Mouse (Mus musculus) limb, embryonic 10.5 days (tissue): ENCODE measurements around the gene Corin. TPM values are rescaled to one million over a fixed set of nuclear protein-coding genes. Genes with fewer than 3 reads are reported as not detected.

Experiments used
- DNase-seq: peaks from one replicate; pipeline ENCODE4 v3.0.0-alpha.2; 2017; ENCODE audit warnings: low spot score
- H3K27ac ChIP-seq: fragments of 300-500 bp; sonication (generic); 2 replicates; pipeline ENCODE4 v1.5.1; 2016; ENCODE audit warnings: mild to moderate bottlenecking
- H3K27me3 ChIP-seq: fragments of 300-500 bp; sonication (generic); 2 replicates; pipeline ENCODE4 v1.6.1; 2016; ENCODE audit warnings: low read depth, mild to moderate bottlenecking; ENCODE audit not compliant: poor library complexity, severe bottlenecking
- H3K36me3 ChIP-seq: fragments of 300-500 bp; sonication (generic); 2 replicates; pipeline ENCODE4 v1.6.1; 2016; ENCODE audit warnings: mild to moderate bottlenecking, moderate library complexity
- H3K4me1 ChIP-seq: fragments of 300-500 bp; sonication (generic); 2 replicates; pipeline ENCODE4 v1.6.1; 2016
- H3K4me3 ChIP-seq: fragments of 300-500 bp; sonication (generic); 2 replicates; pipeline ENCODE4 v1.5.1; 2016; ENCODE audit warnings: mild to moderate bottlenecking, moderate library complexity
- H3K9me3 ChIP-seq: fragments of 300-500 bp; sonication (generic); replicated peaks from 2 replicates; pipeline ENCODE4 v1.6.1; 2016; ENCODE audit warnings: mild to moderate bottlenecking
- WGBS: fragments of 180-500 bp; shearing (Covaris S2); methylation state at CpG from one replicate; pipeline ENCODE4 v1.1.7; 2016; 5-methylcytosine and 5-hydroxymethylcytosine counted together
- polyA plus RNA-seq: library from polyadenylated mRNA; unstranded; fragments of >200 nt; fragmentation: Nextera tagmentation; extraction: Ambion mirVana; gene quantifications from 2 replicates; pipeline ENCODE4 v1.2.1, GENCODE M21; 2016

The Corin gene
- polyA plus RNA-seq, 1 experiment from 2014 or later, result 0.48 TPM

DNA sequence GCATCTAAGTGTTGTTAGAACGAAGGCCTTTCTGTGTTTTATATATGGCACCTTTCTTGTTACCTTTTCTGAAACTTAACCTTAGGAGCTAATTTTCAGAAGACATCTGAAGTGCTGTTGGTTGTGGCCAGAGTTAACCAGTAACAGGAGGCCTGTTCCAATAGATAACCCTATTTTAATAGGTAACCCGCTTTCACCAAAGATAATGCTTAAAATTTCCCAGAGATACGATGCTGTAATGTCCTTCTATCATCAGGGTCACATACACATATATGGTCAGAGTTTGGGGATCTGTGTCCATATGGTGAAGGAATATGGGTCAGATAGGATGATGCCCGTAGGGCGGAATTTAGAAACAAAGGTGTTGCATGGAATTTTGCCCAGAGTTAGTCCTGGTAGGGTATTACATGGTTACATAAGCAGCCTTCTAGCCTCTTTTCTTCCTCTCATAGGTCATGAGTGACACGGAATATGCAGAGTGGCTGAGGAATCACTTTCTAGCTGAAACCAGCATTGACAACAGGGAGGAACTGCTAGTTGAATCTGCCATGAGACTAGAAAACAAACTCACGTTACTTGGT is 237.2 kb downstream of the Corin start:
- Histone ChIP-seq H3K4me1 (no peaks in the 10 kb centered on the region), H3K9me3 (no peaks in the 10 kb centered on the region), H3K36me3 (peaks cover 13% of the 10 kb centered on the region), H3K27ac (no peak overlapping the region), H3K4me3 (no peak overlapping the region), H3K27me3 (no peaks in the 10 kb centered on the region)
- WGBS, result 94% methylated on average over 7 of the region's 7 CpGs
- DNase-seq, result no peak

DNA sequence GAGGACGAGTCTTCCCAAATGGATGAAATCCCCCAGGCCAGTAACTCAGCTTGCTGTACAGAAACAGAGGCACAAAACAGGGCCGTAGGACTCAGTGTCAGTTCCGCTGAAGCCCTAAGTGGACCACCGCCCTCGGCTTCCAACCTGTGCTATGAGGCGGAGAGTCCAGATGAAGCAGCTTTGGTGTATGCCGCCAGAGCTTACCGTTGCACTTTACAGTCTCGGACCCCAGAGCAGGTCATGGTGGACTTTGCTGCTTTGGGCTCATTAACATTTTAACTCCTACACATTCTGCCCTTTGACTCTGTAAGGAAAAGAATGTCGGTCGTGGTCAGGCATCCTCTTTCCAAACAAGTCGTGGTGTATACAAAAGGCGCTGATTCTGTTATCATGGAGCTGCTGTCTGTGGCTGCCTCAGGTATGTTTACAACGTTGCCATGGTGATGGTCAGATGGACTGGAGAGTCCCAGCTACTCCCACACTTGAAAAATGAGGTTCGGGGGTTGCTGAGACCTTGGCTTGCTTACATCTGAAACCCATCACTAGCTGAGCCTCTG is 240.0 kb downstream of the Corin start:
- 82% methylated on average over 15 of the region's 15 CpGs for WGBS
- Histone ChIP-seq H3K4me1 (no peaks in the 10 kb centered on the region), H3K27ac (no peak overlapping the region), H3K4me3 (no peak overlapping the region), H3K27me3 (no peaks in the 10 kb centered on the region), H3K36me3 (peaks cover 15% of the 10 kb centered on the region), H3K9me3 (no peaks in the 10 kb centered on the region)
- DNase-seq, result no peak

DNA sequence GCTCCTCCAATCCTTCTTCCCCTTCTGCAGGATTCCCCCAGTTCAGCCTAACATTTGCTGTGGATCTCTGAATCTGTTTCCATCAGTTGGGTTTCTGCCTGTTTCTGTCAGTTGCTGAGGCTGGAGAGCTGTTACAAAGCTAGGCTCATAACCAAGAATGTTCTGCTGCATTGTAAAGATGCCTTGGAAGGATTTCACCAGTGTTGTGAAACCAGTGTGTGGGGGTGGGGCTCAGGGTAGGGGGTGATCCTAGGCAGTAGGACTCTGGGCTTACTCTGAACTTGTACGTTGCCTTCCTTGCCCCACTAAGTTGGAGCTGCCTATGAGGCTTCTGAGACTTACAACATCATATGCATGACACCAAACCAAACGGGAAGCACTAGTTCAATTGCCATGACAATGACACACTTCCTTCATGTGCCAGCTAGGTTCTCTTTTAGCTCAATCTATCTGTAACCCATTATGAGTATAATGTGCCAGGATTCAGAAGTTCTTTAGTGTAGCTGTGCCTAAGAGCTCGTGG is 242.4 kb downstream of the Corin start:
- Histone ChIP-seq H3K9me3 (no peaks in the 10 kb centered on the region), H3K27ac (no peak overlapping the region), H3K4me1 (no peaks in the 10 kb centered on the region), H3K27me3 (no peaks in the 10 kb centered on the region), H3K4me3 (no peak overlapping the region), H3K36me3 (peaks cover 10% of the 10 kb centered on the region)
- 94% methylated on average over 3 of the region's 3 CpGs for WGBS
- DNase-seq, result no peak

DNA sequence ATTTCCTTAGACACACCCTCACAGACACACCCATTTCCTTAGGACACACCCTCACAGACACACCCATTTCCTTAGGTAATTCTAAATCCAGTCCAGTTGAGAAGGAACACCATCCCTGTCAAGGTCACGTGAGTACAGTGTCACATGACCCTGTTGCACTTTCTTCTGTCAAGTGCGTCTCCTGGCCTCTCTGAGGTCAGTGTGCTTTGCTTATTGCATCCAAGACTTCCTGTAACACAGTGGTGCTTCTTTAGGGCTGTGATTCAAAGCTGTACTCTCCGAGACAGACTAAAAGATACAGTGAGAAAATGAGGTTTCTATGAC is 245.0 kb downstream of the Corin start:
- Histone ChIP-seq H3K27me3 (no peaks in the 10 kb centered on the region), H3K27ac (no peak overlapping the region), H3K9me3 (no peaks in the 10 kb centered on the region), H3K4me1 (no peaks in the 10 kb centered on the region), H3K36me3 (peaks cover 11% of the 10 kb centered on the region), H3K4me3 (no peak overlapping the region)
- 82% methylated on average over 3 of the region's 3 CpGs for WGBS
- no peak for DNase-seq

DNA sequence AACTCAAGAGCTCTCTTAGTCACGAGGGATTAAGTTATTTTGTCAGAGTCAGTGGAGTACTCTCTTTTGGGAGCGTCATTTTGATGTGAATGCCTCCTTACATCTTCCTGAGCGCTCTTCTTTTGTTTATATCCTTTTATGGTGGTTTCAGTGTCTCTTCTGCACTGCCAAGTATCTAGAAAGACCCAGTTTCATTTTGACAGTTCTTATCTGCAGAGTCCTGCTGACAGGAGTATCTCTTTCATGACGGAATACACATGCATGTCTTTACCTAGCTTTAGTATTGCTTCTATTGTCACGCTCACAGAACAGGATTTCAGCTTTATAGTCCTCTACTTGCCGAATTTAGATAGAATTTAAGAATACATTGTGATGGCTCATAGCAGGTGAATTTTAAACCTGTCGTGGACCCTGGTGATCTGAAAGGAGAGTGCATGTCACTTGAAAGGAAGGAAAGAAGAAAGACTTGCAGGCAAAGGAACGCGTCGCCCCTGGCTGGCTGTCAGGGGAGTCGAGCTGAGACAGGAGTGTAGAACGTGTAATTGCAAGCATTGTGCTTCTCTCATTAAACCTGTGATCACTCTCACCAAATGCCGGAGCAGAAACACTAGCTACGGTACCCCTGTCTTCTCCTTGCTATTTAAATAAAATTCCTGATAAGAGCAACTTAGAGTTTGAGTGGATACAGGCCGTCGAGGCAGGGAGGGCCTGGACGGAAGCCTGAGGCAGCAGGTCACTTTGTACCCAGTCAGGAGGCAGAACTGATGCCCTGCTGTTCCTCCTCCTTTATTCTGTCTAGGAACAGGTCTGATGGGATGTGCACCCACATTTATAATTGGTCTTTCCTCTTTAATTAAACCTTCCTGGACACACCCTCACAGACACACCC is 245.6 kb downstream of the Corin start:
- Histone ChIP-seq H3K27me3 (no peaks in the 10 kb centered on the region), H3K27ac (no peak overlapping the region), H3K36me3 (0 out of 2 replicates have a peak, but pooled peaks cover 7% of the 10 kb centered on the region), H3K4me1 (no peaks in the 10 kb centered on the region), H3K9me3 (no peaks in the 10 kb centered on the region), H3K4me3 (no peak overlapping the region)
- WGBS, result 89% methylated on average over 17 of the region's 17 CpGs
- DNase-seq, result no peak

DNA sequence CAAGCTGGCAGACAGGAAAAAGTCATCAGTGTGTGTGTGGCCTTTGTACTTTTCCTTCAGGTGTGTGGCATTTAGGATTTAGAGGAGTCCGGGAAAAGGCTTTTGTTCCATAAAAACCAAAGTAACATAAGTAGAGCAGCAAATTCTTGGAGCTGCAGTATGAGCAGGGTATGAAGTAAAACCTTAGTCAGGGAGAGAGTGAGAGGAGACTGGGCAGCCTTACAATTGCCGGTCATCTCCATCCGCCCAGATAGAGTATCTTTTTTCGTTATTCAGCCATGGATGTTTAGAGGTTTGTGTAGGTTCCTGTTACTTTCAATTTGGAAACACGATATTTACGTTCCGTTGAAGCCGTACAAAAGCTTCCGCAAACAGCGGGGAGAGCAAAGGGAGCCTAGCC is 247.2 kb downstream of the Corin start:
- peaks cover 13% of the 10 kb centered on the region; the same call in 1 of the 2 replicates for H3K36me3 ChIP-seq
- H3K27ac ChIP-seq, result no peak overlapping the region
- no peak for DNase-seq
- no peaks in the 10 kb centered on the region for H3K9me3 ChIP-seq
- no peaks in the 10 kb centered on the region for H3K4me1 ChIP-seq
- no peaks in the 10 kb centered on the region for H3K27me3 ChIP-seq
- 93% methylated on average over 10 of the region's 10 CpGs for WGBS
- no peak overlapping the region for H3K4me3 ChIP-seq

DNA sequence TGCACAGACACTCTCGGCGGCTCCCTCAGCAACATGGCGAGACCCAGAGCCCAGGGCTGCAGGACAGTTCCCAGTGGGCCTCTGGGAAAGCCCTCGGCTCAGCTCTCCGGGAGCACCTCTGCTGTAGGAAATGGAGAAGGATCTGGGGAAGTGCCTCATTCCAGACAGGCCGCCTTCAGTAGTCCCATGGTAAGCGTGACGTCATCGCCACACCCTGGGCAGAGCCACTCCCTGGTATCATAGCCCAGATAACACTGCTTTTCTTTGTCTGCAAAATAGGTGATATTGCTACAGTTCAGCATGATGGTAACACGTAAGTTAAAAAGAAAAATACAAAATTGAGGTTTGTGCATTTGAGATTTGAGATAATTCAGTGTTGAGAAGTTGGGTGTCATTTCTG is 249.3 kb downstream of the Corin start:
- no peaks in the 10 kb centered on the region for H3K4me1 ChIP-seq
- no peaks in the 10 kb centered on the region for H3K27me3 ChIP-seq
- WGBS, result 93% methylated on average over 10 of the region's 10 CpGs

DNA sequence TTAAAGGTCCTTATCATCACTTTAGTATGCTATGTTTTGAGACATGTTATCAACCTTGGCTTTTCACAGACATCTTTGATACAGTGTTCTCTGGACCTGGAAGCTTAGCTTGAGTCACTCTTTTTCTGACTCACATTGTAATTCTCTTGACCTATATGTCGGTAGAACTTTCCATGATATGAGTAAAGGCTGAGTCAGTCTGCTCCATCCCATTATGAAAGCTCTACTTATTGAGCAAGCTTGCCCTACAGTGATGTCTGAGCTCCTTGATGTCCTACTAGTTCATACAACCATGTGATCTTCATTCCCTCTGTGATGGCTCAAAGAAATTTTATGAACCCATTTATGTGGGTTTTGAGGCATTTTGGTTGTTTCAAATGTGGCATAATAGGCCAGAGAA is 254.1 kb downstream of the Corin start:
- Histone ChIP-seq H3K4me3 (no peak overlapping the region), H3K27me3 (no peaks in the 10 kb centered on the region), H3K36me3 (peaks cover 15% of the 10 kb centered on the region), H3K9me3 (no peaks in the 10 kb centered on the region), H3K27ac (no peak overlapping the region), H3K4me1 (no peaks in the 10 kb centered on the region)
- no peak for DNase-seq
- WGBS, result 98% methylated on average over 1 of the region's 1 CpGs

More for the DNA sequence above, 249.3 kb downstream of the Corin start:
- no peak overlapping the region for H3K4me3 ChIP-seq
- no peaks in the 10 kb centered on the region for H3K9me3 ChIP-seq
- peaks cover 13% of the 10 kb centered on the region; the same call in 1 of the 2 replicates for H3K36me3 ChIP-seq
- DNase-seq, result no peak
- H3K27ac ChIP-seq, result no peak overlapping the region

Other genes with a start within 250 kb of the Corin start
- 21.2 and 21.7 TPM in 2 replicates for gene Nfxl1, start 55.2 kb upstream of the Corin start, polyA plus RNA-seq
- gene Zar1, start 76.8 kb upstream of the Corin start, polyA plus RNA-seq, result 0.26 and 0.56 TPM in 2 replicates
- gene Gm5868, start 83.1 kb upstream of the Corin start, polyA plus RNA-seq, result 0.44 and 0.97 TPM in 2 replicates
- not detected in 2 replicates for gene Cnga1, start 139.8 kb upstream of the Corin start, polyA plus RNA-seq
- gene Nipal1, start 143.3 kb upstream of the Corin start, polyA plus RNA-seq, result 0.76 TPM in 1 of 2 replicates, not detected in the other
- not detected in 2 replicates for gene Txk, start 248.3 kb upstream of the Corin start, polyA plus RNA-seq